Mouse (Mus musculus): ENCODE results near the gene Pomgnt2.

DNA sequence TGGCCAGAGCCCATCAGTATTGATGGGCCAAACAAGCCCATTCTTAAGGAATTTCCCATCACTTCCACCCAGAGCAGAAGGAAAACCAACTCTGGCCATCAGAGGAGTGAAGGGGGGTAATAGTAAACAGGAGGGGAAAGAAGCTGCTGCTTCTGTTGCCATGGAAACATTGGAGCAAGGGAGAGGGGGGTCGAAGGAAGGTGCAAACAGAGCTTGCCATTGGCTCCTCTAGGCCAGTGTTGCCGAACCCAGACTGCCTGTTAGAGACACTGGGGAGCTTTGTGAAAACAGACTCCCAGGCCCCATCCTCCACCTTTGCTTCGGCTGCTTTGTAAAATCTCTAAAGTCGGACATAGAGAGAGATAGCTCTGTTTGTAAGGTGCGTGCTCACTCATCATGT lies 33.8 kb upstream of the Pomgnt2 start:
- TF ChIP-seq CTCF (IDR thresholded peaks at IDR 0.05; ENCODE audit: low read depth, low read length) (no peak), GATA1 (IDR thresholded peaks at IDR 0.05; ENCODE audit: borderline replicate concordance, low read length) (no peak), POLR2AphosphoS5 (IDR thresholded peaks at IDR 0.05; ENCODE audit: insufficient replicate concordance, low read depth, low read length) (no peak), TAL1 (conservative IDR thresholded peaks at IDR 0.05; ENCODE audit: low read depth, low read length) (no peak), GATA2 (IDR thresholded peaks at IDR 0.05; ENCODE audit: borderline replicate concordance, low read depth, low read length) (no peak)

Data from G1E (cell line).